Comparison of ENCODE assay signal across 28 mouse cellular contexts in genomic region chr2:126284071-126284470, GRCm38 (mm10).
DNase-seq lines count a peak whose midpoint lies in the region; ATAC-seq and TF ChIP-seq lines count a peak whose summit lies in the region.
"Had no signal": no experiment of that assay in that cellular context is flagged by ENCODE, and none has a peak within 500 bp of the region (broad histone marks: within the 10 kb centered on the region; RNA-seq: fewer than 3 reads in every experiment).

No protein-coding gene starts in this region.

- no peak overlapping the region for H3K9ac ChIP-seq in limb, embryonic 14.5 days (ENCODE audit: low read depth, low read length, severe bottlenecking)
- H3K9ac ChIP-seq: heart, embryonic 13.5 days; limb, embryonic 15.5 days; liver, embryonic 14.5 days; lung, embryonic 14.5 days; neural tube, embryonic 13.5 days; stomach, embryonic 15.5 days had no signal

- no peaks in the 10 kb centered on the region for H3K9me3 ChIP-seq in embryonic facial prominence, embryonic 10.5 days
- H3K9me3 ChIP-seq in limb, embryonic 14.5 days (ENCODE audit: control insufficient read depth, low read length): no peaks in the 10 kb centered on the region
- H3K9me3 ChIP-seq: G1E; heart, embryonic 13.5 days; limb, embryonic 15.5 days; neural tube, embryonic 13.5 days; stomach, embryonic 15.5 days had no signal

- H3K4me2 ChIP-seq in limb, embryonic 14.5 days (replicated peaks; ENCODE audit: low read depth, low read length, severe bottlenecking): no peak overlapping the region
- H3K4me2 ChIP-seq: heart, embryonic 13.5 days; limb, embryonic 15.5 days; lung, embryonic 14.5 days; neural tube, embryonic 13.5 days; stomach, embryonic 15.5 days had no signal

- no peaks in the 10 kb centered on the region for H3K27me3 ChIP-seq in embryonic facial prominence, embryonic 10.5 days (replicated peaks; ENCODE audit: low read depth, poor library complexity, severe bottlenecking)
- no peaks in the 10 kb centered on the region for H3K27me3 ChIP-seq in limb, embryonic 14.5 days (ENCODE audit: control insufficient read depth, insufficient read depth, low read length)
- H3K27me3 ChIP-seq: CH12.LX; limb, embryonic 15.5 days; neural tube, embryonic 13.5 days; stomach, embryonic 15.5 days had no signal

- H3K4me1 ChIP-seq in embryonic facial prominence, embryonic 10.5 days: no peaks in the 10 kb centered on the region
- H3K4me1 ChIP-seq in embryonic fibroblast, embryonic 13.5 days (ENCODE audit: control insufficient read depth, insufficient read depth, low read length): no peaks in the 10 kb centered on the region; the same call in none of the 2 replicates
- H3K4me1 ChIP-seq in limb, embryonic 14.5 days (ENCODE audit: control insufficient read depth, insufficient read depth, low read length): no peaks in the 10 kb centered on the region
- H3K4me1 ChIP-seq: heart, embryonic 13.5 days; limb, embryonic 15.5 days; megakaryocyte, embryonic 14.5 days; neural tube, embryonic 13.5 days; stomach, embryonic 15.5 days had no signal

- peak; percentile 87 for DNase-seq in 3T3-L1 (ENCODE audit: low read depth, low spot score)
- peak; percentile 57 for DNase-seq in embryonic facial prominence, embryonic 10.5 days (ENCODE audit: low spot score)
- peak; percentile 18 for DNase-seq in limb, embryonic 14.5 days (ENCODE audit: low spot score)
- DNase-seq in urinary bladder, adult 2 months (ENCODE audit: low spot score): no peak
- no peak for DNase-seq in natural killer cell, adult 2 months (ENCODE audit: low spot score in 2 of 2)
- DNase-seq in heart, adult 8-10 months (ENCODE audit: low spot score): no peak
- DNase-seq: adrenal gland, adult 2 months; cerebellum, adult 18-20 months; cerebellum, postnatal 14 days; heart, postnatal 14 days; kidney, adult 9 months; kidney, postnatal 14 days; lung, embryonic 14.5 days; midbrain, embryonic 14.5 days; right cerebral cortex, adult 18-20 months; right cerebral cortex, postnatal 4 days; thymus, postnatal 4 days had no signal

- H3K27ac ChIP-seq in embryonic facial prominence, embryonic 10.5 days (replicated peaks): no peak overlapping the region
- H3K27ac ChIP-seq in embryonic fibroblast, embryonic 13.5 days (ENCODE audit: insufficient read depth, low read length): peak overlapping the region; percentile 87
- H3K27ac ChIP-seq in limb, embryonic 14.5 days (replicated peaks; ENCODE audit: low read depth, low read length): no peak overlapping the region
- H3K27ac ChIP-seq: heart, embryonic 13.5 days; hindbrain, postnatal 0 days; limb, embryonic 15.5 days; liver, embryonic 14.5 days; neural tube, embryonic 13.5 days; stomach, embryonic 15.5 days had no signal

- no peaks in the 10 kb centered on the region for H3K36me3 ChIP-seq in embryonic facial prominence, embryonic 10.5 days (replicated peaks)
- no peaks in the 10 kb centered on the region for H3K36me3 ChIP-seq in limb, embryonic 14.5 days (ENCODE audit: control insufficient read depth, insufficient read depth, low read length)
- H3K36me3 ChIP-seq: G1E; heart, embryonic 13.5 days; limb, embryonic 15.5 days; neural tube, embryonic 13.5 days; stomach, embryonic 15.5 days had no signal

- WGBS in embryonic facial prominence, embryonic 10.5 days: 52% methylated on average over 6 of the region's 6 CpGs
- WGBS in limb, embryonic 14.5 days: 38% methylated on average over 6 of the region's 6 CpGs

- no peak for ATAC-seq in limb, embryonic 14.5 days (ENCODE audit: low FRiP score, low read depth)
- ATAC-seq: hindbrain, postnatal 0 days; intestine, embryonic 16.5 days had no signal

- no peak for TF ChIP-seq CTCF in embryonic fibroblast, embryonic 13.5 days (IDR thresholded peaks at IDR 0.05; ENCODE audit: borderline replicate concordance, insufficient read depth, low read length)

- no peak overlapping the region for H3K4me3 ChIP-seq in embryonic facial prominence, embryonic 10.5 days
- H3K4me3 ChIP-seq in embryonic fibroblast, embryonic 13.5 days (ENCODE audit: insufficient read depth, low read length): no peak overlapping the region
- no peak overlapping the region for H3K4me3 ChIP-seq in limb, embryonic 14.5 days (replicated peaks; ENCODE audit: low read length)
- H3K4me3 ChIP-seq: heart, embryonic 13.5 days; limb, embryonic 15.5 days; megakaryocyte, embryonic 14.5 days; neural tube, embryonic 13.5 days; stomach, embryonic 15.5 days had no signal

- no peak for TF ChIP-seq POLR2A in embryonic fibroblast, embryonic 13.5 days (IDR thresholded peaks at IDR 0.05; ENCODE audit: low read depth, low read length)
- no peak for TF ChIP-seq POLR2A in limb, embryonic 14.5 days (IDR thresholded peaks at IDR 0.05; ENCODE audit: borderline replicate concordance, extremely low read depth, insufficient read depth, insufficient read length)

Comparison
In these comparisons a context has a peak if more than half of its experiments do, and no peak if none do; other contexts are left out.
1. DNase-seq: peak in 3T3-L1 (single experiment), embryonic facial prominence, embryonic 10.5 days (single experiment) and limb, embryonic 14.5 days (single experiment); none in urinary bladder, adult 2 months (single experiment), natural killer cell, adult 2 months (0 of 2) and heart, adult 8-10 months (single experiment).